Mouse (Mus musculus): ENCODE data around the gene Gm128. TPM values are rescaled to one million over a fixed set of nuclear protein-coding genes. Genes with fewer than 3 reads are reported as not detected.

The Gm128 gene
- total and polyA plus RNA-seq, 3 experiments: 0.08 to 0.18 TPM; not detected in 1

- TF ChIP-seq CTCF (IDR thresholded peaks at IDR 0.05 in 2 of 3, conservative IDR thresholded peaks at IDR 0.05 in 1 of 3; ENCODE audit: control insufficient read depth in 1 of 3, insufficient read depth in 1 of 3, low read depth in 2 of 3, low read length in 3 of 3, poor library complexity in 1 of 3, severe bottlenecking in 1 of 3): no peak
- no peak for TF ChIP-seq CHD2 (IDR thresholded peaks at IDR 0.05; ENCODE audit: low read length)
- TF ChIP-seq USF1 (IDR thresholded peaks at IDR 0.05; ENCODE audit: low read depth, low read length): no peak
- no peak for TF ChIP-seq NRF1 (IDR thresholded peaks at IDR 0.05; ENCODE audit: insufficient read depth, low read depth, low read length, poor library complexity, severe bottlenecking)
- no peak for TF ChIP-seq MXI1 (IDR thresholded peaks at IDR 0.05; ENCODE audit: low read depth, low read length)
- no peak for TF ChIP-seq POLR2AphosphoS2 (IDR thresholded peaks at IDR 0.05; ENCODE audit: low read length)
- TF ChIP-seq MAX (IDR thresholded peaks at IDR 0.05; ENCODE audit: low read length): no peak
- no peak overlapping the region for H3K9ac ChIP-seq (ENCODE audit: control insufficient read depth, low read depth, low read length, poor library complexity, severe bottlenecking)
- H3K36me3 ChIP-seq (ENCODE audit: control insufficient read depth in 1 of 2, insufficient read depth in 2 of 2, low read length in 2 of 2): peaks cover 0 to 10% of the 10 kb centered on the region in 2 experiments; a peak in 2 of 4 replicates
- H3K4me3 ChIP-seq (ENCODE audit: control insufficient read depth in 1 of 2, insufficient read depth in 1 of 2, low read depth in 2 of 2, low read length in 2 of 2): no peak overlapping the region
- no peaks in the 10 kb centered on the region for H3K79me2 ChIP-seq (ENCODE audit: control insufficient read depth, insufficient read depth, low read length, poor library complexity)
- no peak for DNase-seq (ENCODE audit: low read depth, low spot score)
- H3K4me1 ChIP-seq (ENCODE audit: control insufficient read depth in 1 of 2, insufficient read depth in 2 of 2, low read length in 2 of 2): peaks cover 0 to 5% of the 10 kb centered on the region in 2 experiments; a peak in 1 of 4 replicates
- H3K9me3 ChIP-seq (replicated peaks; ENCODE audit: insufficient read depth, low read length): no peaks in the 10 kb centered on the region
- H3K27me3 ChIP-seq (ENCODE audit: control insufficient read depth in 1 of 2, insufficient read depth in 2 of 2, low read length in 2 of 2): no peaks in the 10 kb centered on the region
- no peak overlapping the region for H3K27ac ChIP-seq (ENCODE audit: control insufficient read depth, low read depth, low read length)
Observed at GRCm38 (mm10) chr3:95269789-95270188, 28.4 kb upstream of the Gm128 start.

GRCm38 (mm10) chr3:95267855-95268254, 26.5 kb upstream of the Gm128 start:
- Histone ChIP-seq H3K79me2 (ENCODE audit: control insufficient read depth, insufficient read depth, low read length, poor library complexity) (no peaks in the 10 kb centered on the region), H3K27ac (ENCODE audit: control insufficient read depth, low read depth, low read length) (no peak overlapping the region), H3K4me3 (ENCODE audit: control insufficient read depth in 1 of 2, insufficient read depth in 1 of 2, low read depth in 2 of 2, low read length in 2 of 2) (no peak overlapping the region), H3K36me3 (ENCODE audit: control insufficient read depth in 1 of 2, insufficient read depth in 2 of 2, low read length in 2 of 2) (peaks cover 3 to 14% of the 10 kb centered on the region in 2 experiments; a peak in 3 of 4 replicates), H3K9me3 (replicated peaks; ENCODE audit: insufficient read depth, low read length) (no peaks in the 10 kb centered on the region), H3K4me1 (ENCODE audit: control insufficient read depth in 1 of 2, insufficient read depth in 2 of 2, low read length in 2 of 2) (no peaks in the 10 kb centered on the region), H3K9ac (ENCODE audit: control insufficient read depth, low read depth, low read length, poor library complexity, severe bottlenecking) (no peak overlapping the region), H3K27me3 (ENCODE audit: control insufficient read depth in 1 of 2, insufficient read depth in 2 of 2, low read length in 2 of 2) (no peaks in the 10 kb centered on the region)
- DNase-seq (ENCODE audit: low read depth, low spot score): no peak
- no peak for TF ChIP-seq JUND (IDR thresholded peaks at IDR 0.05; ENCODE audit: low read depth, low read length)
- TF ChIP-seq ELF1 (IDR thresholded peaks at IDR 0.05; ENCODE audit: low read depth, low read length): no peak
- TF ChIP-seq ZNF384 (IDR thresholded peaks at IDR 0.05; ENCODE audit: low read depth, low read length): no peak

GRCm38 (mm10) chr3:95266052-95266451, 24.7 kb upstream of the Gm128 start:
- H3K36me3 ChIP-seq (ENCODE audit: control insufficient read depth in 1 of 2, insufficient read depth in 2 of 2, low read length in 2 of 2): peaks cover 3 to 22% of the 10 kb centered on the region in 2 experiments; a peak in 3 of 4 replicates
- H3K4me3 ChIP-seq (ENCODE audit: control insufficient read depth in 1 of 2, insufficient read depth in 1 of 2, low read depth in 2 of 2, low read length in 2 of 2): no peak overlapping the region
- TF ChIP-seq MYB (IDR thresholded peaks at IDR 0.05; ENCODE audit: low read depth, low read length): no peak
- peak in 1 of 3 experiments; percentile 12; a peak in 1 of 6 replicates for TF ChIP-seq CTCF (IDR thresholded peaks at IDR 0.05 in 2 of 3, conservative IDR thresholded peaks at IDR 0.05 in 1 of 3; ENCODE audit: control insufficient read depth in 1 of 3, insufficient read depth in 1 of 3, low read depth in 2 of 3, low read length in 3 of 3, poor library complexity in 1 of 3, severe bottlenecking in 1 of 3)
- no peaks in the 10 kb centered on the region for H3K4me1 ChIP-seq (ENCODE audit: control insufficient read depth in 1 of 2, insufficient read depth in 2 of 2, low read length in 2 of 2)
- no peaks in the 10 kb centered on the region for H3K27me3 ChIP-seq (ENCODE audit: control insufficient read depth in 1 of 2, insufficient read depth in 2 of 2, low read length in 2 of 2)
- no peaks in the 10 kb centered on the region for H3K9me3 ChIP-seq (replicated peaks; ENCODE audit: insufficient read depth, low read length)
- no peaks in the 10 kb centered on the region for H3K79me2 ChIP-seq (ENCODE audit: control insufficient read depth, insufficient read depth, low read length, poor library complexity)
- no peak overlapping the region for H3K9ac ChIP-seq (ENCODE audit: control insufficient read depth, low read depth, low read length, poor library complexity, severe bottlenecking)
- no peak for DNase-seq (ENCODE audit: low read depth, low spot score)
- H3K27ac ChIP-seq (ENCODE audit: control insufficient read depth, low read depth, low read length): no peak overlapping the region
